Mouse (Mus musculus) cerebellum, adult 11-12 months (tissue): Measurements from ENCODE around the gene Nrp2.

Source experiments
- DNase-seq: peaks from one replicate; pipeline ENCODE4 v3.0.0; 2022

The Nrp2 gene

DNA sequence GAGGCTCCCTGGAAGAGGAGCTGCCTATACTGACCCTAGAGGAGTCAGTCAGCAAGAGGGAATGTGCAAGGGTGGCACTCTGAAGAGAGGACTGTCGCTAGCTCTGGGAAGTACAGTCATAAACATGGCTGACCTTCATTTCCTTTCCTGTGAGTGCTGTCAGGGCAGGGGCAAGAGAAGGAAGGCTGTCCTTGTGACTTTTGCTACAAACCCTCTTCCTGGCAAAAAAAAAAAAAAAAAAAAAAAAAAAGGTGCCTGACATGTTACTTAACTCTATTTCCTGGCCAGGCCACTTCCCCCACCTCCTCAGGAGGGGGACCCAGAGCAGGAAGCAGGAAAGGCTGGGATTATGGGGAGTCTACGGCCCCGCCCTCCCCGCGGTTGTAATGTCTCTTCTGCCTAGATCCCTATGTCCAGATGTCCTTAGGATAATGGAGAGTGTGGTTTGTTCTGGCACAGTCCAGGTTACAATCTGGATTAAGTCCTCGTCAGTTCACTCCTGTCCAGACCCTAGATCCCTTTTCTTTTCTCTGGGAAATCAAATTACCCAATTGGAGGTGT, 21.5 kb downstream of the Nrp2 start:
- DNase-seq, result no peak

DNA sequence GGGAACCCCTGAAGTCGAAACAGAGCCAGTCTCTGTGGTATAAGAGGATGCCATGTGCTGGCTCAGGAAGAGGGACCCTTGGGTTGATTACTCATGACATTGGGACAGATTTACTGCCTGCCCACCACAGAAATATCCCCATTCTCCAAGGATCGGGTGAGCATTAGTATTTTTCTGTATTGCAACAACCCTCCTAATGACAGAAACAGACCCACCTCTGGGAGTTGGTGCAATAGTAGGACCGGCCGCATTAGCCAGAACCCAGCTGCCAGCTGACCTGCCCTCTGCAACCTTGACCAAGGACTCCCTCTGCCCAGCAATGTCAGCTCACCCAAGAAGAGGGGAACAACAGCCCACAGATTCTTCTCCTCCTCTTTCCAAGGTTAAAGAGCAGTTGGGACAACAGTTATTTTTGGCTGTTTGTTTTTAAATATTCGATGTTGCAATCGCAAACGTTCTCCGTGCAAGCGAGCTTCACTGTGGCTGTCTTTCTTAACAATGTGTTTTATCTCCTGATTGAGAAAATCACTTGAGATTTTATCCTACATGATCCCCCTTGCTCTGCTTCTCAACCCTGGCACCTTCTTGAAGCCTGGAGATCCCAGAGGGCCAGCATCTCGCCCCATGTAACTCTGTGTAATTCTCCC, 22.1 kb downstream of the Nrp2 start:
- no peak for DNase-seq

DNA sequence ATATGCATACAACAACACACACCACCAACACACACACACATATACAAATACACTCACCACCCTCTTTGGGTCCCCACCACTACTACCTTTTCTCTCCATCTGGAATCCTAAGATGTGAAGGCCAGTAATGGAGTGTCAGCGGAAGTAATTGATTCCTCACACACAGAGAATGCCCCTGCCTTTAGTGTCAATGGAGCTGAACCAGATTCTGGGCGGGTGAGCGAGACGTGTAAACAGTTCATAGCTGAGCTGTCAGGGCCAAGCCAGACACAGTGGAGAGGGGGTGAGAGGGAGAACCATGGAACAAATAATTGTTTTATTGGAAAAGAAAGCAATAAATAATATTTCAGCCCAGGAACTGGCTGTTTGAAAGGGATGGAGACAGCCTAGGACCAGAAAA, 24.1 kb downstream of the Nrp2 start:
- no peak for DNase-seq

DNA sequence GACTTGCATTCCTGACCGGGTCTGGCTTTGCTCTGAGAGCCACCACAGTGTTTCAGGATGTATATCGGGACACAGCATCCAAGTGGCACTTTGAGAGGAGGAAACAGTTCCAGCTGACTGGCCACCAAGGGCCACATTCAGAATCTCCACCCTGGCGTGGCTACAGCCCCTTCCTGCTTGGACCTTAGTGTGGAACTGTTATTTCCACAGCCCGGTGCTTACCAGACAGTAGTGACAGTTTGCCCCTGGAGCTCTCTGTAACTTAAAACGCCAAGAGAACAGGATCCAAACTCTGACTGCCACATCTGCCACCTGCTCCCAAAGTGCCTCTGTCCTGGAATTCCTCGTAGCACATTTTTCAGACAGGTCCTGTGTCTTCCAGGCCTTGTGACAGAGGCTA, 25.3 kb downstream of the Nrp2 start:
- DNase-seq, result no peak

DNA sequence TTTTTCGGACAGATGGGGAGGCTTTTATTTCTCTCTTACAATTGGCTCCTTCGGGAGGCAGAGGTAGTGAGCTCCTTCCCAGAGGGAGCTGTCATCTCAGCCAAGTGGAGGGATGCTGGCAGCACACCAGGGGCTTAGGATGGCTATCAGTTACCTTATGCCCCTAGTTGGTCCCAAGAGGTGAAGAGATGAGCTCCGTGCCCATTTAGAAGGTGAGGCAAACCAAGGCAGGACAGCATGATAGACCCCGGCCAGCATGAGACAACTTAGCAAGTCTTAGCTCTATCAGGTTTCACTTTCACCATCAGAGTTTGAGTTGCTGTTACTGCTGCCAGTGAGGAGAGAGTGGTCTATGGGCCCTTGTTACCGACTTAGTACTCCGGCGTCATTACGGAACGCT, 25.8 kb downstream of the Nrp2 start:
- DNase-seq, result no peak

DNA sequence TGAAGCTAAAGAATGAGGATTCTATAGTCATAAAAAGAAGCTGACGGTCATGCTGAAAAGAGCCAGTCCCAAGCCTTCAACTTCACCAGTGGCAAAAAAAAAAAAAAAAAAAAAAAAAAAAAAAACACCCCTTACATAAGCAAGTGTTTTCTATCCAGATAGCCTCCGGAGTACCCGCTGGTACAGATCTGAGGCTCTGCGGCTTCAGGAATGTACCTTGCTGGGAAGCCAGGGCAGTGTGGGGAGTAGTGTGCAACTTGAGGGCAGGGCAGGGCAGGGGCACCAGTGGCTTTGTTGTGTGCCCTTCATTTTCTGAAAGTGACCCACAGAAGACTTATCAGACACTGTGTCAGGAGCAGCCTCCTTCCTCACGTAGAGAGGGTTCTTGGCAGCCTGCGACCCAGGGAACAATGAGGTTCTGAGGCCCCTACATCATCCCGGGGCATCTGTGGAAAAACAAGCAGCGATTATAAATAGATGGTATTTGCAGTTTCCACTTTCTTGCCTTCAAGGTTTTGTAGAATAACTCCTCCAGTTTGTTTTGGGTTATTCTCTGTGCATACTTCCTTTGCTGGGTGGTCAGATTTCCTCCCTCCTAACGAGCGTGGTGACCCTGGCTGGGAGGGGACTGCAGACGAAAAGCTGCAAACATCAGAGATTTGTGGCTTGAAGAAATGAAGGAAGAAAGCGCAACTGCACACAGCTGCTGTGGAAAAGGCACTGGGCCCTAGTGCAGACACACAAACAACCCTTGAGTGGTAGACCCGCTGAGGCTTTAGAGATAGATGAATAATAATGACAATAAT, 26.5 kb downstream of the Nrp2 start:
- no peak for DNase-seq

DNA sequence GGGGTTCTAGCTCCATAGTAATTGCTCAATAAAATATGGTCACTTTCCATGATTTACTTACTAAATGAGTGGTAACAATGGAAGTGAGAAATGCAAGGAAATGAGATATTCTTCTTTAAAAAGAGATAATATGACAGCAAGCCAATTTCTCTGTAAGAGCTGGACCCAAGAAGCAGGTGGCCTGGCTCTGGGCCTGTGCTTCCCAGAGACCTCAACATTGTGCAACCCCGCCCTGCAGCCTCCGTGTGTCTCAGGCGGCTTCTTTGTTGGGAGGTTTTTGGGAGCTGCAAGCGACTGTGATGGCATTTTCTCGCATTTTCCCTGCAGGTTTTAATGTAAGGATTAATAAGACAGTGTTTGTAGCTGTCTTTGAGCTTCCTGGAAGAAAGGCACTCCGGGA, 29.0 kb downstream of the Nrp2 start:
- no peak for DNase-seq

DNA sequence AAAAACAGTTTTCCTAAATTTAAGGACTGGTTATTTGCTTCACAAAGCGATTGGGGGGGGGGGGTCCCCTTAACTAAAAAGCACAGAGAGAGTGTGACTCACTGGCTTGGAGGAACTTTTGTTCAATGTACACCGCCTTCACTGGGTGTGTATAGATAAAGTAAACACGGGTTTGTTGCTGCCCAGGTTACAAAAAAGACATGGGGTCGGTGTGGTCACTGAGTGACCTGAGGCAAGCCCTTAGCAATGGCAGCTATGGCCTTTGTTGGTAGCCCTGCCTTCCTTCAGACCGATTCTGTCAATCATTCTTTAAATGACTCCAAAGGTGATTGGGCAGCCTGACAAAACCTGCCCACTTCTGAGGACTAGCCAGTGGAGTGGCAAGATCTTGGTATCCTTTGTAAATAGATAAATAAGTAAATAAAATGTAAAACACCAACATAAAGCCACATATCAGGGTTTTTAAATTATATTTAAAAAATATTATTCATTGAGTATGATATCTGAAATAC, 31.4 kb downstream of the Nrp2 start:
- DNase-seq, result no peak

DNA sequence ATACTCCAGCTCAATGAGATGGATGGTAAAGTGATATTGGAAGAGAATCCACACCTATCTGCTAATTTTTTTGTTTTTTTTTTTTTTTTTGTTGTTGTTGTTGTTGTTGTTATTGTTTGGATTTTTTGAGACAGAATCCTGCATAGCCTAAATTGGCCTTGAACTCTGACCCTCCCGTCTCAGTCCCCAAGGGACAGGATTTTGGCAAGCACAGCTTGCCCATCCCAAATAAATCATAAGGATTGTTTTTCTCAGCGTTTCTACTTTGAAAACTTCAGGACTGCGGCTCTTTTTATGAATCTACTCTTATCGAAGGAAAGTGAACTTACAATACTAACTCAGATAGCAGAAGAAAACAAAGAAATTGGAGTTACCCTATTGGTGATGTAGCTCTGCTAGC, 31.9 kb downstream of the Nrp2 start:
- no peak for DNase-seq

DNA sequence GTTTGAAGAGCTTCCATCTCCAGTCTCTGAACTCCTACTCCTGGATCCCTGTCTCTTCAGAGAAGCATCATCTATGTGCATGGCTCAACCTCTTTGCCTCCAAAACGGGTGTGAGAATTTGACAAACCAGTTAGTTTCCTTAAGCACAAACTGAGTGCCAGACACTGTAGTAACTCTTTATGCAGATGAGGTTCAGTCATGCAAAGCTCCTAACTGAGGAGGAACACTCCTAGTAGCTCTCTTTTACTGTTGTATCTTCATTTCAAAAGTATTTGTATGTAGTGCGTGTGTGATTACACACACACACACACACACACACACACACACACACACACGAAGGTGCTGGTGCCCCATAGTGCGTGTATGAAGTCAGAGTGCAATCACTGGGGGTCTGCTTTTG, 32.8 kb downstream of the Nrp2 start:
- DNase-seq, result no peak

DNA sequence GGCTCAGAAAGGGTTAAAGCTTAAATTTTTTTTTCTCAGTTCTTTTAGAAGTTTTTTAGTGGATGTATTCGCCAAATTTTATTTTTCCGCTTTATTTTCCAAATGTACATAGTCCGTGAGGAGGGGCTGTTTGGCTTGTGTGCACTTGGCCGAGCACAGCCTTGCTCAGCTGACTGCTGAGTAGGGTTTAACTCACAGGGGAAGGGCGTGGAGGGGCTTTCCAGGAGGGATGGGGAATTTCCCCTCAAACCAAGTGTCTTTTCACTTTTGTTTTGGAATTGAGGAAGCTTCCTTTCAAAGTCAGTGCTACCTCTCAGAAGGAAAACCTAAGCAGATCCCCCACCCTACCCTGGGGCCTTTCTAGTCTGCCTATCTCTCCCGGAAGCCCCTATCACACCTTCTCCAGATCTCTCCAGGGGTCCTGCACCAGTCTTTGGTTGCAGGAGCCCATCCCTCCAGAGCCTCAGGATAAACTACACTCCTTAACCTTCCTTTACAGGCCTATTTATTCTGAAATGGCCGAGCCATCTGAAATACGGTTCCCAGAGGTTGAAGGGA, 33.4 kb downstream of the Nrp2 start:
- no peak for DNase-seq

DNA sequence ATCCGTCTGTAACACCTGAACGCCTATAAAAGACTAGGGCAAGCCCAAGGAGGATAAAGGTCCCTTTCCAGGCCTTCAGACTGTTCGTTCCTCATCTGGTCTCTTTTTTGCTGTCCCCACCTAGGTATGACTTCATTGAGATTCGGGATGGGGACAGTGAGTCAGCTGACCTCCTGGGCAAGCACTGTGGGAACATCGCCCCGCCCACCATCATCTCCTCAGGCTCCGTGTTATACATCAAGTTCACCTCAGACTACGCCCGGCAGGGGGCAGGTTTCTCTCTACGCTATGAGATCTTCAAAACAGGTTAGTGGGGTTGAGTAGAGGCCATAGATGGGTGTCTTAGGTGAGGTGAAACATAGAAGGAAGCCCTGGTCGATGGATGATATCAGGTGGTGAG, 35.1 kb downstream of the Nrp2 start:
- no peak for DNase-seq

DNA sequence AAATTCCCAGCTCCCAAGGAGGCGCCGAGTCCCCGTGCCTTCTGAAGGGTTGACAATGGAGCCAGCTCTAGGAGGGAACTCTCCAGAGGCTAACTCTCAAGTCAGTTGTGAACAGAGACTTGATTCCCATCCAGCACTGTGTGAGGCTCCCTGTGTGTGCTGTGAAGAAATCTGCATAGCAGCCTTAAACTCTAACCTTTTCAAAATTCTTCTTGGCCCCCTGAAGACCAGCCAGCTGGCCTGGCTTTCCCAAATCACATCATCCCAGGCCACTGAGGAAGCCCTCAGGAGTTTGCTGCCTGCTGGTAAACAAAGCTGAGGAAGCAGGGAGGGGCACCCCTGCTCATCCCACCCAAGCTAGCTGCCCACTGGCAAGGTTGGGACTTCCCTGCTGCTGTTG, 39.0 kb downstream of the Nrp2 start:
- no peak for DNase-seq

DNA sequence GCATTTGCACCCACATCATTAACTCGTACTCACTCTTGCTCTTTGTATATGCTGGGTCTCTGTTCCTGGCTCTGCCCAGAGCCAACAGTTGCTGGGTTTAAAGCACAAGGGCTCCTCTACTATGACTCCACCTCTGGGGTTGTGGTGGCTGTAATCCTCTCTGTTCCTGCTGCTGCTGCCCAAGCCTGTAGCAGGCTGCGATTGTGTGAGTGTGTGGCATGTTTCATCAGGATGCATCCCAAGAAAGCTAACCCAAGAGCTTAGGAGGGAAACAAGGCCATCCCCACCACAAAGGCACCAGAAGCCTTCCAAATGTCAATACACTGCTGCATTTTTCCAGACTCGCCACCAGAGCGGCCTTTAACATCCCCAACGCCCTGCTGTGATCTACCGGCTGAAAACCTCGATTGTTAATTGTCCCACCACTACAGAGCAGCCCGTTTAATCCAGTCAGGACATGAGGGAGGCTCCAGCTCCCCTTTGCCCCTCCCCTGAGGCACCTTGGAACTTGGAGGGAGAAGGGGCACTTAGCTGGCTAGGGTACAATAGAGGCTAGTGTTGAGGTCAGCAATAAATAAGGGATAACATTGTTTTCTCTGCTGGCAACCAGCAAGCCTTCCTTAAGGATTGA, 40.1 kb downstream of the Nrp2 start:
- DNase-seq, result no peak

DNA sequence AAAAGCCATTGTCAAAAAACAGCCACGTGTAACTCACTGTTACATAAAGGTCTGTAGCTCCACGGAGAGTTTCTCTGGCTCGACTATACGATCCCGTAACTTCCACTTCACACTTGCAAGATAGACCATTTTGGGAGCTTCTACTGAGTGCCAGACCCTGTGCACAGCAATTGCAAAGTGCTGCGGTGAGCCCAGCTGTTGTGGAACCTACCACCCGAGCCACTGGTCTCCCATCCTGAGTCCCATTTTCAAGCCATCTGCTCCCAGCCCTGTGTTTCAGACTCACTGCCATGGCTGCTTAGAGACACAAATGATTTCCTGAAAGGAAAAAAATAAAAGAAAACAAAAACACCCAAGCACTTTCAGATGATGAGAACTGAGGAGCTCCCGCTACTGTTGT, 42.8 kb downstream of the Nrp2 start:
- DNase-seq, result no peak

DNA sequence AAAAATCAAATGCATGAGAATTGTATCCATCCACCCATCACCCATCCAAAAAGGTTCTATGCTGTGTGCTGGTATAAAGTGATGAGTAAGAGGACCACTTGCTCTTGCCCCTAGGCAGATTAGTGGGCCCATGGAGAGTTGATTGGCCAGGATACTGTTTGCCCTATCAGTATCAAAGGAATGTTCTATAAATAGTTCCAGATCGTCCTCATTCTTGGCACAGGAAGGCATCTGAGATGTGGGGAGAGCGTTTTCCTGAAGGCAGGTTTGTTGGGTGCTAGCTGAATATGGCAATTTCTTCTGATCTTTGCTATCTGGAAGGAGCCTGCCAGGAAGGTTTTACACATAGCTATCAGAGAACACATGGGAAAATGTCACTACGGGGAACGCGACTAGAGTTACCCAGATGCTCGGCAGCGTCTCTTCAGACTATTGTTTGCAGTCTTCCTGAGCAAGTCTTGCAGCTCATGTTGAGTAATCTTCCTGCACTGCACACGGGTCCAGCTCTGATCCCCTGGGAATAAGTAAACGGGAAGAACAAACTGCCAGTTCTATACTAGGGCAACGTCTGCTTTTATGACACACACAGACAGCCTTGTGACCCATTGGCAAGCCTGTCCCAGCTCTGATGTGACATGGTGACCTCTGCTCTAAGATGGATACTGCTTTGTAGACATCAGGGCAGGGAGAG, 44.5 kb downstream of the Nrp2 start:
- DNase-seq, result no peak

DNA sequence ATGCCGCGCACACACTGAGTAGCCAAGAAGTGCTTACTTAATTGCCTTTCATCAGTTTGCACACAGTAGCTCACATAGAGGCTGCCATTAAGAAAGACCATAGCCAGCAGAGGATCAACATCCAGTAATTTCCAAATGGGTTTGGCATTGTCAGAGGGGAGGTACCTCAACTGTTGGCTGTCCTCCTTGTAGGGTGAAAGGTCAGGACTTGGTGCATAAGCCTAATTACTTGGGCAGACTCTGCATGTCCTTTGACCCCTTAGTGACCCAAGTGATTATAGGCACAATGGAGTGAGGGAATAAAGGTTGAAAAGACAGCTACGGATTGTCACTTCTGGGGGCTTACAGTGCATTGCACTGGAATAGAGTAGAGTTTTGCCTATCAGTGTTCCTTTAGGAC, 45.3 kb downstream of the Nrp2 start:
- no peak for DNase-seq

DNA sequence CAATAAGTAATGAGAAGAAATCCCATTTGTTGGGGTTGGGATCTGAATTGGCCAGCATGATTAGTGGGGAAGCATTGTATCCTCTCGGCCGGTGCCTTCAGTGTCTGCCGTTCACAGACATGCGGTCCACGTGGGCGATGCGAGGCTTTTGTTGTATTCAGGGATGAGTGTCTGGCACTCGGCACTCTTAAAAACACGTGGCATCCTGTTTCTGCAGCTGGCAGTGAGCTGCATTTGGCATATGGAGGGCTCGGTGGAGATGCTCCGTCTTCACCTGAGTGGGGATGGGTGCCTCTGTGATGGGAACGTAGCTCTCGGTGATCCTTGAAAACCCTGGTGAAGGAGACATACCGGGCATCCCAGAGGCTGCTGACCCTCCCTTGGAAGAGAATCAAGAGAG, 46.6 kb downstream of the Nrp2 start:
- no peak for DNase-seq

DNA sequence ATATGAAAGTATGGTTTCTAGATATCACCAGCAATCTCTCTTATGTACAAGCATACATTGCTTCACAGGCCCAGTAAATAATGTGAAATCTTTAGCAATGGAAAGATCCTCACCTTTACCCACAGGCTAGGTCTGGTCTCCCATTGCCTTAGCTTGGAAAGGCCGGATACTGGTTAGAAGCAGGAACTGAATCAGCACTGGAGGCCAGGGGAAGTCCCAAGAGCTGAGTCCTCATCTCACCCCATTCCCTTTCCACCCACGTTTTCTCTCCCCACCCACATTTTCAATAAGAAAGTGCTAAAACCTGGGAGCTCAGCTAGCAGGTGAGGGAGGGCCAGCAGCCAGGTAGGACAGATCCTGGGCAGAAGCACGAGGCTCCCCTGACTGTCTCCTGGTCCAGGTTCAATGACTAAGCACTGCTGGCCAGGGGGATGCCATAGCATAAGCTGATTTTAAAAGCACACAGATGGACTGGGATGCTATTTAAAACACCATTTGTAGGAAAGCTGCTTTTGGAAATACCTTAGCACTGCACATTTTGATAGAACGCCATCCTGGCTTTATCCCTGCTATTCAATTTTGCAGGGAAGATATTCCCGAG, 47.4 kb downstream of the Nrp2 start:
- no peak for DNase-seq

DNA sequence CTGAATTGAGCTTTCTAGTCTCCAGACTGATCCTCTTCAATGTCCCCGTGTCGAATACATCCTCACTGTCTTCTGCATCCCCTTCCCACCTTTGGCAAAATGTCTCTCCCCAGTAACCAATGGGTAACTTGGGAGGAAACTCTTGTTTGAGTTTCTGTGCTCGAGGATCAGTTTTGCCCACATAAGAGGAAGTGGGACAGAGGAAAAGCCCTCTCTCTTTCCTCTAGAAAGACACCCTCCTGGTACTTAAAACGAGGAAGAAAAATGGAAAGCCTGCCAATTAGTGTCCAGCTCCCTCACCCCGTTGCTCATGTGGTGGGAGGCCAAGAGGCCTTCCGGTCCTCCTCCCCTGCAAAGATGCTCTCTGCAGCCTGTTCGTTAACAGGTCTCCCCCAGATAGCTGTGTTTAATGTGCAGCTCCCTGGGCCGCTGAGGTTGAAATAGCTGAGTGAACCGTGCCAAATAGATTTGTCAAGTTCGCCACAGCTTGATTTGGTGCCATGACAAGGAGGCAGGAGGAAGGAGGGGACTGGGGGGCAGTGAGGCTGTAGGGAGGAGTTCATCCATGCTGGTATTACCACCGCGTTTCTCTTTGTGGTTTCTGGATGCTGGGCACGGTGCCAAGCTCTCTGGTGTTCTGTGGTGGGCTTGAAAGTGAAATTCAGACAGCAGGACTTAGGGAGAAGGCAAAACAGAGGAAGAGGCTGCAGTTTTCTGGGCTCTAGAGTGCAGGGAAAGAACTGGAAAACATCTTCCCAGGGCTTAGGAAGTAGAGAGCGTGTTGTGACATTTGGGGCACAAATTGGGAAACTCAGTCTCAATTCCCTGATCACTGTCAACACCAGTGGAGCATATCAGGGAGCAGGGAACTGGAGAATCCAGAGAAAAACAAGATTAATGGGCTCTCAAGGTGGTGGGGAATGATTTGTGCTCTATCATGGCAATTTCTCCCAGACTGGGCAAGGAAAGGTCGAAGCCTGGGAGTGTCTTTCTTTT, 48.2 kb downstream of the Nrp2 start:
- no peak for DNase-seq

DNA sequence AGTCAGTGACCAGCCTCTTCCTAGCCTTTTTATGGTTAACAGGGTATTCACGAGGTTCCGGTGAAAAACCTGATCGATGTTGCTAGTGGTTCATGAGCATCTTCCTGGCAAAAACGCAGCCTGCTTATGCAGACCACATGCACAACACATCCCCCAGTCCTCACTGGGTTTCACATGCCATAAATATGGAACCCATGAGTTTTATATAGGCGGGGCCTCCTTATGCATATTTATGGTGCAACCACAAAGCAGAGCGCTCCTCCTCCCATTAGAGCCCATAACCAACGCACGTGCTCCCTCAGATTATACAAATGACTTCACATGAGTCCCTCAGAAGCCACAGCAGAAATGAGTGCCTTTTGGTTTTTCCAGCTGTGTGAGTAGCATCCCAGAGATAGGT, 49.0 kb downstream of the Nrp2 start:
- DNase-seq, result no peak
